Mouse (Mus musculus) midbrain, embryonic 16.5 days (tissue): ENCODE measurements at regions not wholly inside any gene's neighbourhood (a gene's known extent, or its start where the extent isn't known, plus 50 kb on each side); places are given as distances from the start of the nearest gene placed in this dataset.

Experiments
- ATAC-seq: fragments of 200-750 bp; cut with Nextera tagmentation; 2 replicates; pipeline ENCODE4 v1.8.0; 2017; ENCODE audit warnings: moderate TSS enrichment
- H3K27ac ChIP-seq: fragments of 300-500 bp; sonication (generic); 2 replicates; pipeline ENCODE4 v1.5.1; 2014; ENCODE audit warnings: mild to moderate bottlenecking, low read length, mixed read lengths
- H3K27me3 ChIP-seq: fragments of 300-500 bp; sonication (generic); 2 replicates; pipeline ENCODE4 v1.6.1; 2014; ENCODE audit warnings: low read depth, low read length, mixed read lengths; ENCODE audit not compliant: control insufficient read depth, insufficient read depth
- H3K36me3 ChIP-seq: fragments of 300-500 bp; sonication (generic); 2 replicates; pipeline ENCODE4 v1.6.1; 2014; ENCODE audit warnings: mild to moderate bottlenecking, low read length, moderate library complexity, mixed read lengths; ENCODE audit not compliant: control insufficient read depth, insufficient read depth
- H3K4me1 ChIP-seq: fragments of 300-500 bp; sonication (generic); 2 replicates; pipeline ENCODE4 v1.6.1; 2014; ENCODE audit warnings: mild to moderate bottlenecking, low read length, mixed read lengths; ENCODE audit not compliant: control insufficient read depth, insufficient read depth
- H3K4me2 ChIP-seq: fragments of 300-500 bp; sonication (generic); 2 replicates; pipeline ENCODE4 v1.6.1; 2014; ENCODE audit warnings: mild to moderate bottlenecking, low read length, mixed read lengths
- H3K4me3 ChIP-seq: fragments of 300-500 bp; sonication (generic); 2 replicates; pipeline ENCODE4 v1.5.1; 2014; ENCODE audit warnings: low read depth, mild to moderate bottlenecking, low read length, moderate library complexity, mixed read lengths
- H3K9ac ChIP-seq: fragments of 300-500 bp; sonication (generic); 2 replicates; pipeline ENCODE4 v1.6.1; 2014; ENCODE audit warnings: low read depth, low read length, mixed read lengths
- H3K9me3 ChIP-seq: fragments of 300-500 bp; sonication (generic); replicated peaks from 2 replicates; pipeline ENCODE4 v1.6.1; 2014; ENCODE audit warnings: mild to moderate bottlenecking, low read length, mixed read lengths; ENCODE audit not compliant: control insufficient read depth, poor library complexity, severe bottlenecking
- WGBS: fragments of 180-500 bp; shearing (Covaris S2); extraction: QIAGEN DNeasy Blood & Tissue Kit; methylation state at CpG from one replicate; pipeline ENCODE4 v1.1.7; 2014; 5-methylcytosine and 5-hydroxymethylcytosine counted together

GRCm38 (mm10) chr2:84113562-84113961, 123.2 kb downstream of the Gm13691 start:
- ATAC-seq, result no peak
- WGBS, result 85% methylated on average over 6 of the region's 6 CpGs
- no peak overlapping the region for H3K4me3 ChIP-seq

GRCm38 (mm10) chr2:84119839-84120238, 129.5 kb downstream of the Gm13691 start:
- 90% methylated on average over 2 of the region's 2 CpGs for WGBS
- no peak overlapping the region for H3K4me2 ChIP-seq

More at GRCm38 (mm10) chr2:84113562-84113961, 123.2 kb downstream of the Gm13691 start:
- Histone ChIP-seq H3K4me1 (no peaks in the 10 kb centered on the region), H3K27ac (no peak overlapping the region), H3K36me3 (no peaks in the 10 kb centered on the region), H3K27me3 (no peaks in the 10 kb centered on the region), H3K9ac (no peak overlapping the region), H3K4me2 (no peak overlapping the region), H3K9me3 (no peaks in the 10 kb centered on the region)

GRCm38 (mm10) chr2:84127586-84127985, 137.2 kb downstream of the Gm13691 start:
- Histone ChIP-seq H3K27ac (no peak overlapping the region), H3K4me3 (no peak overlapping the region), H3K36me3 (no peaks in the 10 kb centered on the region), H3K9me3 (no peaks in the 10 kb centered on the region), H3K9ac (no peak overlapping the region), H3K27me3 (no peaks in the 10 kb centered on the region), H3K4me1 (no peaks in the 10 kb centered on the region), H3K4me2 (no peak overlapping the region)
- WGBS, result 81% methylated on average over 3 of the region's 3 CpGs
- ATAC-seq, result no peak

More at GRCm38 (mm10) chr2:84119839-84120238, 129.5 kb downstream of the Gm13691 start:
- no peak overlapping the region for H3K9ac ChIP-seq
- H3K27ac ChIP-seq, result no peak overlapping the region
- no peak overlapping the region for H3K4me3 ChIP-seq
- H3K9me3 ChIP-seq, result no peaks in the 10 kb centered on the region
- no peaks in the 10 kb centered on the region for H3K36me3 ChIP-seq
- ATAC-seq, result no peak
- no peaks in the 10 kb centered on the region for H3K4me1 ChIP-seq
- no peaks in the 10 kb centered on the region for H3K27me3 ChIP-seq

GRCm38 (mm10) chr2:84161742-84162141, 171.4 kb downstream of the Gm13691 start:
- no peaks in the 10 kb centered on the region for H3K9me3 ChIP-seq
- H3K4me2 ChIP-seq, result no peak overlapping the region
- no peak overlapping the region for H3K27ac ChIP-seq
- no peak overlapping the region for H3K4me3 ChIP-seq
- no peaks in the 10 kb centered on the region for H3K4me1 ChIP-seq
- no peaks in the 10 kb centered on the region for H3K36me3 ChIP-seq
- no peaks in the 10 kb centered on the region for H3K27me3 ChIP-seq
- H3K9ac ChIP-seq, result no peak overlapping the region
- ATAC-seq, result no peak

- H3K4me2 ChIP-seq, result no peak overlapping the region
- no peak overlapping the region for H3K4me3 ChIP-seq
- no peaks in the 10 kb centered on the region for H3K9me3 ChIP-seq
- H3K27me3 ChIP-seq, result no peaks in the 10 kb centered on the region
- H3K4me1 ChIP-seq, result no peaks in the 10 kb centered on the region
- no peak overlapping the region for H3K9ac ChIP-seq
- H3K27ac ChIP-seq, result no peak overlapping the region
- WGBS, result 69% methylated on average over 3 of the region's 3 CpGs
- H3K36me3 ChIP-seq, result no peaks in the 10 kb centered on the region
- peak; percentile 58 for ATAC-seq
Observed at GRCm38 (mm10) chr2:84173450-84173849, 183.1 kb downstream of the Gm13691 start.

- H3K4me2 ChIP-seq, result no peak overlapping the region; the same call in 1 of the 2 replicates
- no peak overlapping the region for H3K4me3 ChIP-seq
- no peaks in the 10 kb centered on the region for H3K27me3 ChIP-seq
- WGBS, result 8% methylated on average over 5 of the region's 5 CpGs
- H3K36me3 ChIP-seq, result no peaks in the 10 kb centered on the region
- ATAC-seq, result peak; percentile 70
- no peak overlapping the region for H3K27ac ChIP-seq
- H3K9me3 ChIP-seq, result no peaks in the 10 kb centered on the region
- H3K9ac ChIP-seq, result no peak overlapping the region
- H3K4me1 ChIP-seq, result peaks cover 7% of the 10 kb centered on the region
Observed at GRCm38 (mm10) chr2:84183624-84184287, 193.4 kb downstream of the Gm13691 start.

GRCm38 (mm10) chr2:84184288-84185015, 194.1 kb downstream of the Gm13691 start:
- H3K4me3 ChIP-seq, result no peak overlapping the region
- WGBS, result 49% methylated on average over 19 of the region's 19 CpGs
- ATAC-seq, result peak; percentile 61
- H3K4me2 ChIP-seq, result peak overlapping the region; percentile 17
- H3K9me3 ChIP-seq, result no peaks in the 10 kb centered on the region
- peak overlapping the region; percentile 50; the same call in 1 of the 2 replicates for H3K27ac ChIP-seq
- H3K4me1 ChIP-seq, result peaks cover 7% of the 10 kb centered on the region
- H3K27me3 ChIP-seq, result no peaks in the 10 kb centered on the region
- H3K9ac ChIP-seq, result no peak overlapping the region
- H3K36me3 ChIP-seq, result no peaks in the 10 kb centered on the region

GRCm38 (mm10) chr2:84185016-84185330, 194.6 kb downstream of the Gm13691 start:
- WGBS, result 67% methylated on average over 7 of the region's 7 CpGs
- no peak overlapping the region for H3K27ac ChIP-seq

GRCm38 (mm10) chr2:84186126-84186701, 195.9 kb downstream of the Gm13691 start:
- ATAC-seq, result peak; percentile 70; the same call in 1 of the 2 replicates
- Histone ChIP-seq H3K9ac (no peak overlapping the region), H3K9me3 (no peaks in the 10 kb centered on the region), H3K4me3 (no peak overlapping the region), H3K4me1 (peaks cover 7% of the 10 kb centered on the region), H3K27ac (no peak overlapping the region), H3K27me3 (no peaks in the 10 kb centered on the region), H3K4me2 (no peak overlapping the region), H3K36me3 (no peaks in the 10 kb centered on the region)
- WGBS, result 50% methylated on average over 9 of the region's 9 CpGs

More at GRCm38 (mm10) chr2:84185016-84185330, 194.6 kb downstream of the Gm13691 start:
- H3K4me3 ChIP-seq, result no peak overlapping the region
- peaks cover 7% of the 10 kb centered on the region for H3K4me1 ChIP-seq
- no peaks in the 10 kb centered on the region for H3K36me3 ChIP-seq
- H3K27me3 ChIP-seq, result no peaks in the 10 kb centered on the region
- H3K9me3 ChIP-seq, result no peaks in the 10 kb centered on the region
- no peak for ATAC-seq
- no peak overlapping the region for H3K9ac ChIP-seq
- peak overlapping the region; percentile 17 for H3K4me2 ChIP-seq
